In genomic region chr15:93663876-93664275, GRCm38 (mm10) we compare ENCODE assay signal across 17 mouse cellular contexts.
"Had no signal": no experiment of that assay in that cellular context is flagged by ENCODE, and none has a peak within 500 bp of the region (broad histone marks: within the 10 kb centered on the region; RNA-seq: fewer than 3 reads in every experiment).

No protein-coding gene starts in this region.

- H3K27me3 ChIP-seq: liver, embryonic 13.5 days; midbrain, embryonic 12.5 days; midbrain, embryonic 15.5 days had no signal

- H3K36me3 ChIP-seq: liver, embryonic 13.5 days; midbrain, embryonic 12.5 days; midbrain, embryonic 15.5 days had no signal

- H3K9me3 ChIP-seq: liver, embryonic 13.5 days; midbrain, embryonic 12.5 days; midbrain, embryonic 15.5 days had no signal

- DNase-seq: kidney, adult 18-20 months; kidney, adult 9 months; kidney, postnatal 14 days; kidney, postnatal 4 days; left cerebral cortex, postnatal 4 days; liver, embryonic 13.5 days; lung, adult 2 months; lung, postnatal 14 days; right cerebral cortex, adult 18-20 months; right cerebral cortex, postnatal 14 days; right cerebral cortex, postnatal 4 days; thymus, postnatal 25 days had no signal

- ATAC-seq: midbrain, embryonic 15.5 days had no signal

- H3K27ac ChIP-seq: liver, embryonic 13.5 days; macrophage; midbrain, embryonic 12.5 days; midbrain, embryonic 15.5 days; stomach, postnatal 0 days had no signal

- H3K4me3 ChIP-seq: liver, embryonic 13.5 days; midbrain, embryonic 12.5 days; midbrain, embryonic 15.5 days; myocyte had no signal

- H3K4me2 ChIP-seq: liver, embryonic 13.5 days; midbrain, embryonic 12.5 days; midbrain, embryonic 15.5 days had no signal

- H3K4me1 ChIP-seq: liver, embryonic 13.5 days; midbrain, embryonic 12.5 days; midbrain, embryonic 15.5 days had no signal

- H3K9ac ChIP-seq: liver, embryonic 13.5 days; midbrain, embryonic 12.5 days; midbrain, embryonic 15.5 days had no signal
